Mouse (Mus musculus) spleen, postnatal 0 days (tissue): ENCODE results near the gene Vma21-ps. TPM values are rescaled to one million over a fixed set of nuclear protein-coding genes. Genes with fewer than 3 reads are reported as not detected.

Source experiments
- polyA plus RNA-seq: library from polyadenylated mRNA; unstranded; fragments of >200 nt; fragmentation: Nextera tagmentation; extraction: Ambion mirVana; gene quantifications from 2 replicates; pipeline ENCODE4 v1.2.1, GENCODE M21; 2015

The Vma21-ps gene
- not detected in 2 replicates for polyA plus RNA-seq

GRCm38 (mm10) chr4:52497144-52497543, at the start of gene Vma21-ps:
TSS of gene Vma21-ps (minus strand) at chr4:52497244.

Other genes starting within 250 kb of the Vma21-ps start
- gene Smc2, start 58.0 kb downstream of the Vma21-ps start, polyA plus RNA-seq: 266 and 309 TPM in 2 replicates
- gene Toporsl, start 99.0 kb upstream of the Vma21-ps start, polyA plus RNA-seq: not detected in 2 replicates